Mouse (Mus musculus): ENCODE data around the gene Plcb3. TPM values are rescaled to one million over a fixed set of nuclear protein-coding genes. Genes with fewer than 3 reads are reported as not detected.

The Plcb3 gene
- polyA plus RNA-seq, 1 experiment from 2014 or later, result 11.6 TPM

GRCm38 (mm10) chr19:6909507-6910289 lies 66.6 kb downstream of the Plcb3 start, which contains the start of the genes Trmt112 and Prdx5:
Gene Trmt112, plus strand, starts transcription at chr19:6909698.
Gene Prdx5, minus strand, starts transcription at chr19:6910106.
- WGBS, result under 1% methylated on average over 65 of the region's 65 CpGs
- peaks cover 36% of the 10 kb centered on the region for H3K4me1 ChIP-seq (replicated peaks)
- peak within 1 kb of the TSS; percentile 64 for H3K4me3 ChIP-seq (replicated peaks)
- H3K4me2 ChIP-seq (replicated peaks), result peak within 1 kb of the TSS; percentile 81
- H3K27ac ChIP-seq, result peak within 1 kb of the TSS; percentile 95
- H3K9ac ChIP-seq (replicated peaks), result peak within 1 kb of the TSS; percentile 79
- peak; percentile 95 for ATAC-seq
- peaks cover 61% of the 10 kb centered on the region for H3K36me3 ChIP-seq
- no peaks in the 10 kb centered on the region for H3K9me3 ChIP-seq
- H3K27me3 ChIP-seq, result no peaks in the 10 kb centered on the region

- Histone ChIP-seq H3K9me3 (no peaks in the 10 kb centered on the region), H3K4me2 (replicated peaks) (peak overlapping the region; percentile 81), H3K27me3 (no peaks in the 10 kb centered on the region), H3K9ac (replicated peaks) (peak overlapping the region; percentile 79), H3K4me1 (replicated peaks) (peaks cover 36% of the 10 kb centered on the region), H3K27ac (peak overlapping the region; percentile 95), H3K36me3 (peaks cover 62% of the 10 kb centered on the region), H3K4me3 (replicated peaks) (peak overlapping the region; percentile 64)
- ATAC-seq, result no peak
- WGBS, result 13% methylated on average over 11 of the region's 11 CpGs
These were observed 67.2 kb downstream of the Plcb3 start for GRCm38 (mm10) chr19:6909021-6909420.

- WGBS, result 89% methylated on average over 7 of the region's 7 CpGs
- H3K36me3 ChIP-seq, result peaks cover 56% of the 10 kb centered on the region
- H3K27me3 ChIP-seq, result no peaks in the 10 kb centered on the region
- H3K9ac ChIP-seq (replicated peaks), result peak overlapping the region; percentile 79; the same call in 1 of the 2 replicates
- H3K4me1 ChIP-seq (replicated peaks), result peaks cover 36% of the 10 kb centered on the region
- H3K9me3 ChIP-seq, result no peaks in the 10 kb centered on the region
- no peak for ATAC-seq
- peak overlapping the region; percentile 64; the same call in 1 of the 2 replicates for H3K4me3 ChIP-seq (replicated peaks)
- H3K27ac ChIP-seq, result no peak overlapping the region
- H3K4me2 ChIP-seq (replicated peaks), result peak overlapping the region; percentile 81
These were observed 68.3 kb downstream of the Plcb3 start for GRCm38 (mm10) chr19:6907811-6908540.

- WGBS, result 91% methylated on average over 8 of the region's 8 CpGs
- Histone ChIP-seq H3K9ac (replicated peaks) (no peak overlapping the region; the same call in 1 of the 2 replicates), H3K4me2 (replicated peaks) (no peak overlapping the region), H3K27me3 (no peaks in the 10 kb centered on the region), H3K9me3 (no peaks in the 10 kb centered on the region), H3K4me1 (replicated peaks) (peaks cover 36% of the 10 kb centered on the region), H3K27ac (no peak overlapping the region), H3K4me3 (replicated peaks) (no peak overlapping the region), H3K36me3 (peaks cover 48% of the 10 kb centered on the region)
- ATAC-seq, result no peak
These were observed 69.2 kb downstream of the Plcb3 start for GRCm38 (mm10) chr19:6907094-6907493.

- 95% methylated on average over 3 of the region's 3 CpGs for WGBS
- peaks cover 29% of the 10 kb centered on the region for H3K4me1 ChIP-seq (replicated peaks)
- no peak for ATAC-seq
These were observed 70.1 kb downstream of the Plcb3 start for GRCm38 (mm10) chr19:6906199-6906598.

GRCm38 (mm10) chr19:6905498-6906159 lies 70.6 kb downstream of the Plcb3 start:
- H3K9ac ChIP-seq (replicated peaks), result no peak overlapping the region
- H3K9me3 ChIP-seq, result no peaks in the 10 kb centered on the region
- no peak overlapping the region for H3K4me2 ChIP-seq (replicated peaks)
- H3K27ac ChIP-seq, result no peak overlapping the region
- no peaks in the 10 kb centered on the region for H3K27me3 ChIP-seq
- no peak overlapping the region for H3K4me3 ChIP-seq (replicated peaks)
- peaks cover 24% of the 10 kb centered on the region for H3K4me1 ChIP-seq (replicated peaks)
- WGBS, result 90% methylated on average over 11 of the region's 11 CpGs
- ATAC-seq, result no peak
- peaks cover 36% of the 10 kb centered on the region for H3K36me3 ChIP-seq

More at GRCm38 (mm10) chr19:6906199-6906598, 70.1 kb downstream of the Plcb3 start:
- H3K9ac ChIP-seq (replicated peaks), result no peak overlapping the region
- no peaks in the 10 kb centered on the region for H3K9me3 ChIP-seq
- no peak overlapping the region for H3K4me2 ChIP-seq (replicated peaks)
- no peaks in the 10 kb centered on the region for H3K27me3 ChIP-seq
- no peak overlapping the region for H3K4me3 ChIP-seq (replicated peaks)
- peaks cover 39% of the 10 kb centered on the region for H3K36me3 ChIP-seq
- H3K27ac ChIP-seq, result no peak overlapping the region

- peaks cover 22% of the 10 kb centered on the region for H3K4me1 ChIP-seq (replicated peaks)
- no peak overlapping the region for H3K4me3 ChIP-seq (replicated peaks)
- H3K36me3 ChIP-seq, result peaks cover 36% of the 10 kb centered on the region
- no peak overlapping the region for H3K9ac ChIP-seq (replicated peaks)
- H3K27me3 ChIP-seq, result no peaks in the 10 kb centered on the region
- no peak for ATAC-seq
- H3K9me3 ChIP-seq, result no peaks in the 10 kb centered on the region
- H3K4me2 ChIP-seq (replicated peaks), result no peak overlapping the region
- H3K27ac ChIP-seq, result no peak overlapping the region
- WGBS, result 82% methylated on average over 2 of the region's 2 CpGs
These were observed 71.4 kb downstream of the Plcb3 start for GRCm38 (mm10) chr19:6904846-6905245.

GRCm38 (mm10) chr19:6903031-6903430 lies 73.2 kb downstream of the Plcb3 start:
- no peak overlapping the region for H3K9ac ChIP-seq (replicated peaks)
- H3K4me3 ChIP-seq (replicated peaks), result no peak overlapping the region
- H3K27me3 ChIP-seq, result no peaks in the 10 kb centered on the region
- ATAC-seq, result no peak
- no peak overlapping the region for H3K27ac ChIP-seq
- peaks cover 36% of the 10 kb centered on the region for H3K36me3 ChIP-seq
- whole genome bisulfite sequencing, result 83% methylated on average over 1 of the region's 1 CpGs
- no peaks in the 10 kb centered on the region for H3K9me3 ChIP-seq
- H3K4me1 ChIP-seq (replicated peaks), result peaks cover 9% of the 10 kb centered on the region
- H3K4me2 ChIP-seq (replicated peaks), result no peak overlapping the region

Small RNA genes within 50 kb of the gene (microRNA-seq; reads per million reads assigned to microRNA genes)
- gene Mir6990, result 1.9 reads per million

Other genes with a start within 250 kb of the Plcb3 start
- gene Rps6ka4, start 135.8 kb downstream of the Plcb3 start, polyA plus RNA-seq (2015; fragmentation: Nextera tagmentation; extraction: Ambion mirVana), result 4.9 and 5.4 TPM in 2 replicates
- 0.22 and 0.51 TPM in 2 replicates for gene Ccdc88b, start 118.3 kb downstream of the Plcb3 start, polyA plus RNA-seq (2015; fragmentation: Nextera tagmentation; extraction: Ambion mirVana)
- gene Trmt112, start 66.8 kb downstream of the Plcb3 start, polyA plus RNA-seq (2015; fragmentation: Nextera tagmentation; extraction: Ambion mirVana), result 136 and 139 TPM in 2 replicates
- 231 and 236 TPM in 2 replicates for gene Prdx5, start 66.4 kb downstream of the Plcb3 start, polyA plus RNA-seq (2015; fragmentation: Nextera tagmentation; extraction: Ambion mirVana)
- gene Esrra, start 54.7 kb downstream of the Plcb3 start, polyA plus RNA-seq (2015; fragmentation: Nextera tagmentation; extraction: Ambion mirVana), result 14.5 and 18.3 TPM in 2 replicates
- 0.55 TPM in 1 of 2 replicates, not detected in the other for gene Catsperz, start 51.1 kb downstream of the Plcb3 start, polyA plus RNA-seq (2015; fragmentation: Nextera tagmentation; extraction: Ambion mirVana)
- 0.28 and 0.79 TPM in 2 replicates for gene Kcnk4, start 42.0 kb downstream of the Plcb3 start, polyA plus RNA-seq (2015; fragmentation: Nextera tagmentation; extraction: Ambion mirVana)
- gene Bad, start 34.6 kb downstream of the Plcb3 start, polyA plus RNA-seq (2015; fragmentation: Nextera tagmentation; extraction: Ambion mirVana), result 75.5 and 84.3 TPM in 2 replicates
- 46.1 and 50.3 TPM in 2 replicates for gene Gpr137, start 34.0 kb downstream of the Plcb3 start, polyA plus RNA-seq (2015; fragmentation: Nextera tagmentation; extraction: Ambion mirVana)
- gene Ppp1r14b, start 1.5 kb downstream of the Plcb3 start, polyA plus RNA-seq (2015; fragmentation: Nextera tagmentation; extraction: Ambion mirVana), result 116 and 151 TPM in 2 replicates
- 88.5 and 100 TPM in 2 replicates for gene Fkbp2, start 4.0 kb upstream of the Plcb3 start, polyA plus RNA-seq (2015; fragmentation: Nextera tagmentation; extraction: Ambion mirVana)
- 23.2 and 28.3 TPM in 2 replicates for gene Vegfb, start 11.2 kb upstream of the Plcb3 start, polyA plus RNA-seq (2015; fragmentation: Nextera tagmentation; extraction: Ambion mirVana)
- 24.2 and 25.4 TPM in 2 replicates for gene Dnajc4, start 16.1 kb upstream of the Plcb3 start, polyA plus RNA-seq (2015; fragmentation: Nextera tagmentation; extraction: Ambion mirVana)
- 20.2 and 21.7 TPM in 2 replicates for gene Nudt22, start 19.6 kb upstream of the Plcb3 start, polyA plus RNA-seq (2015; fragmentation: Nextera tagmentation; extraction: Ambion mirVana)
- 15.6 and 15.8 TPM in 2 replicates for gene Trpt1, start 19.7 kb upstream of the Plcb3 start, polyA plus RNA-seq (2015; fragmentation: Nextera tagmentation; extraction: Ambion mirVana)
- gene Fermt3, start 43.0 kb upstream of the Plcb3 start, polyA plus RNA-seq (2015; fragmentation: Nextera tagmentation; extraction: Ambion mirVana), result 3.9 and 4.8 TPM in 2 replicates
- gene Stip1, start 63.5 kb upstream of the Plcb3 start, polyA plus RNA-seq (2015; fragmentation: Nextera tagmentation; extraction: Ambion mirVana), result 258 and 273 TPM in 2 replicates
- gene Macrod1, start 80.3 kb upstream of the Plcb3 start, polyA plus RNA-seq (2015; fragmentation: Nextera tagmentation; extraction: Ambion mirVana), result 2.9 and 3.0 TPM in 2 replicates
- gene Flrt1, start 129.3 kb upstream of the Plcb3 start, polyA plus RNA-seq (2015; fragmentation: Nextera tagmentation; extraction: Ambion mirVana), result 8.3 and 9.2 TPM in 2 replicates
- gene Otub1, start 229.8 kb upstream of the Plcb3 start, polyA plus RNA-seq (2015; fragmentation: Nextera tagmentation; extraction: Ambion mirVana), result 247 and 260 TPM in 2 replicates
- 750 and 771 TPM in 2 replicates for gene Cox8a, start 241.1 kb upstream of the Plcb3 start, polyA plus RNA-seq (2015; fragmentation: Nextera tagmentation; extraction: Ambion mirVana)